Mouse (Mus musculus): ENCODE data around the gene Usp6nl. TPM values are rescaled to one million over a fixed set of nuclear protein-coding genes. Genes with fewer than 3 reads are reported as not detected.

Usp6nl gene
- polyA plus RNA-seq, 1 experiment from 2014 or later, result 9.1 TPM

GRCm38 (mm10) chr2:6309373-6309821 lies 13.1 kb upstream of the Usp6nl start:
- Histone ChIP-seq H3K4me1 (no peaks in the 10 kb centered on the region), H3K4me2 (no peak overlapping the region), H3K36me3 (no peaks in the 10 kb centered on the region), H3K27ac (no peak overlapping the region), H3K27me3 (replicated peaks) (no peaks in the 10 kb centered on the region), H3K9ac (no peak overlapping the region), H3K9me3 (no peaks in the 10 kb centered on the region), H3K4me3 (replicated peaks) (no peak overlapping the region)
- 51% methylated on average over 6 of the region's 6 CpGs for WGBS
- peak; percentile 47; the same call in 1 of the 2 replicates for ATAC-seq (ENCODE audit: insufficient read depth, low FRiP score, low read depth)

GRCm38 (mm10) chr2:6312764-6313163 lies 9.7 kb upstream of the Usp6nl start:
- Histone ChIP-seq H3K27ac (no peak overlapping the region), H3K9me3 (no peaks in the 10 kb centered on the region), H3K27me3 (replicated peaks) (no peaks in the 10 kb centered on the region), H3K4me1 (no peaks in the 10 kb centered on the region), H3K36me3 (no peaks in the 10 kb centered on the region), H3K4me2 (no peak overlapping the region), H3K9ac (no peak overlapping the region), H3K4me3 (replicated peaks) (no peak overlapping the region)
- no peak for ATAC-seq (ENCODE audit: insufficient read depth, low FRiP score, low read depth)
- WGBS, result 85% methylated on average over 10 of the region's 10 CpGs

- H3K4me1 ChIP-seq, result no peaks in the 10 kb centered on the region
- no peak overlapping the region for H3K4me2 ChIP-seq
- ATAC-seq (ENCODE audit: insufficient read depth, low FRiP score, low read depth), result no peak
- WGBS, result 87% methylated on average over 1 of the region's 1 CpGs
- H3K36me3 ChIP-seq, result no peaks in the 10 kb centered on the region
- no peaks in the 10 kb centered on the region for H3K9me3 ChIP-seq
- H3K9ac ChIP-seq, result no peak overlapping the region
- H3K27ac ChIP-seq, result no peak overlapping the region
- no peaks in the 10 kb centered on the region for H3K27me3 ChIP-seq (replicated peaks)
- no peak overlapping the region for H3K4me3 ChIP-seq (replicated peaks)
Observed at GRCm38 (mm10) chr2:6313733-6314132, 8.7 kb upstream of the Usp6nl start.

GRCm38 (mm10) chr2:6320153-6320552 lies 2.3 kb upstream of the Usp6nl start:
- Histone ChIP-seq H3K27ac (no peak overlapping the region), H3K4me3 (replicated peaks) (no peak overlapping the region), H3K9ac (no peak overlapping the region), H3K27me3 (replicated peaks) (no peaks in the 10 kb centered on the region), H3K36me3 (no peaks in the 10 kb centered on the region), H3K9me3 (no peaks in the 10 kb centered on the region), H3K4me1 (peaks cover 13% of the 10 kb centered on the region), H3K4me2 (no peak overlapping the region)
- no peak for ATAC-seq (ENCODE audit: insufficient read depth, low FRiP score, low read depth)
- 61% methylated on average over 3 of the region's 3 CpGs for WGBS

- Histone ChIP-seq H3K9me3 (no peaks in the 10 kb centered on the region), H3K4me1 (peaks cover 13% of the 10 kb centered on the region), H3K4me2 (peak overlapping the region; percentile 87), H3K9ac (peak overlapping the region; percentile 58; the same call in 1 of the 2 replicates), H3K27me3 (replicated peaks) (no peaks in the 10 kb centered on the region), H3K27ac (peak overlapping the region; percentile 99), H3K4me3 (replicated peaks) (peak overlapping the region; percentile 73), H3K36me3 (no peaks in the 10 kb centered on the region)
- peak; percentile 40 for ATAC-seq (ENCODE audit: insufficient read depth, low FRiP score, low read depth)
- WGBS, result 6% methylated on average over 9 of the region's 9 CpGs
Observed at GRCm38 (mm10) chr2:6321769-6322375, 595 bp upstream of the Usp6nl start.

GRCm38 (mm10) chr2:6322938-6323521 lies 563 bp downstream of the Usp6nl start:
- H3K4me3 ChIP-seq (replicated peaks), result peak overlapping the region; percentile 73
- peak; percentile 54 for ATAC-seq (ENCODE audit: insufficient read depth, low FRiP score, low read depth)
- H3K36me3 ChIP-seq, result no peaks in the 10 kb centered on the region
- H3K9me3 ChIP-seq, result no peaks in the 10 kb centered on the region
- H3K9ac ChIP-seq, result peak overlapping the region; percentile 69
- WGBS, result under 1% methylated on average over 59 of the region's 70 CpGs
- peak overlapping the region; percentile 87 for H3K4me2 ChIP-seq
- peaks cover 13% of the 10 kb centered on the region for H3K4me1 ChIP-seq
- H3K27ac ChIP-seq, result peak overlapping the region; percentile 99
- no peaks in the 10 kb centered on the region for H3K27me3 ChIP-seq (replicated peaks)

GRCm38 (mm10) chr2:6325646-6326045 lies 3.2 kb downstream of the Usp6nl start:
- WGBS, result 69% methylated on average over 3 of the region's 3 CpGs
- no peaks in the 10 kb centered on the region for H3K36me3 ChIP-seq
- ATAC-seq (ENCODE audit: insufficient read depth, low FRiP score, low read depth), result no peak

GRCm38 (mm10) chr2:6328927-6329326 lies 6.5 kb downstream of the Usp6nl start:
- no peak overlapping the region for H3K9ac ChIP-seq
- H3K4me3 ChIP-seq (replicated peaks), result no peak overlapping the region
- no peak overlapping the region for H3K27ac ChIP-seq
- no peaks in the 10 kb centered on the region for H3K9me3 ChIP-seq
- H3K36me3 ChIP-seq, result no peaks in the 10 kb centered on the region
- no peak overlapping the region for H3K4me2 ChIP-seq
- no peaks in the 10 kb centered on the region for H3K27me3 ChIP-seq (replicated peaks)
- 77% methylated on average over 7 of the region's 7 CpGs for WGBS
- no peak for ATAC-seq (ENCODE audit: insufficient read depth, low FRiP score, low read depth)
- peaks cover 25% of the 10 kb centered on the region for H3K4me1 ChIP-seq

More at GRCm38 (mm10) chr2:6325646-6326045, 3.2 kb downstream of the Usp6nl start:
- H3K9me3 ChIP-seq, result no peaks in the 10 kb centered on the region
- H3K9ac ChIP-seq, result no peak overlapping the region
- H3K4me1 ChIP-seq, result peaks cover 21% of the 10 kb centered on the region
- H3K4me3 ChIP-seq (replicated peaks), result no peak overlapping the region
- H3K27ac ChIP-seq, result no peak overlapping the region
- no peak overlapping the region for H3K4me2 ChIP-seq
- H3K27me3 ChIP-seq (replicated peaks), result no peaks in the 10 kb centered on the region

- no peak overlapping the region for H3K27ac ChIP-seq
- no peak overlapping the region for H3K4me3 ChIP-seq (replicated peaks)
- H3K27me3 ChIP-seq (replicated peaks), result no peaks in the 10 kb centered on the region
- H3K9me3 ChIP-seq, result no peaks in the 10 kb centered on the region
- WGBS, result 76% methylated on average over 8 of the region's 8 CpGs
- peaks cover 27% of the 10 kb centered on the region for H3K4me1 ChIP-seq
- no peak overlapping the region for H3K9ac ChIP-seq
- no peaks in the 10 kb centered on the region for H3K36me3 ChIP-seq
- no peak overlapping the region for H3K4me2 ChIP-seq
- ATAC-seq (ENCODE audit: insufficient read depth, low FRiP score, low read depth), result no peak
Observed at GRCm38 (mm10) chr2:6330756-6331155, 8.3 kb downstream of the Usp6nl start.

GRCm38 (mm10) chr2:6331324-6332137 lies 9.1 kb downstream of the Usp6nl start:
- H3K4me1 ChIP-seq, result peaks cover 27% of the 10 kb centered on the region
- no peak overlapping the region for H3K4me2 ChIP-seq
- no peak overlapping the region for H3K4me3 ChIP-seq (replicated peaks)
- peak overlapping the region; percentile 1; the same call in 1 of the 2 replicates for H3K27ac ChIP-seq
- WGBS, result 26% methylated on average over 7 of the region's 7 CpGs
- peak; percentile 80; the same call in 1 of the 2 replicates for ATAC-seq (ENCODE audit: insufficient read depth, low FRiP score, low read depth)
- no peaks in the 10 kb centered on the region for H3K27me3 ChIP-seq (replicated peaks)
- H3K9me3 ChIP-seq, result no peaks in the 10 kb centered on the region
- no peaks in the 10 kb centered on the region for H3K36me3 ChIP-seq
- no peak overlapping the region for H3K9ac ChIP-seq

- H3K4me2 ChIP-seq, result no peak overlapping the region
- ATAC-seq (ENCODE audit: insufficient read depth, low FRiP score, low read depth), result no peak; the same call in 1 of the 2 replicates
- no peak overlapping the region for H3K4me3 ChIP-seq (replicated peaks)
- WGBS, result 79% methylated on average over 1 of the region's 1 CpGs
- H3K9ac ChIP-seq, result no peak overlapping the region
- H3K27me3 ChIP-seq (replicated peaks), result no peaks in the 10 kb centered on the region
- H3K4me1 ChIP-seq, result peaks cover 36% of the 10 kb centered on the region
- no peaks in the 10 kb centered on the region for H3K36me3 ChIP-seq
- H3K9me3 ChIP-seq, result no peaks in the 10 kb centered on the region
- no peak overlapping the region for H3K27ac ChIP-seq
Observed at GRCm38 (mm10) chr2:6333570-6333969, 11.1 kb downstream of the Usp6nl start.

- Histone ChIP-seq H3K4me3 (replicated peaks) (no peak overlapping the region), H3K27ac (no peak overlapping the region), H3K9ac (no peak overlapping the region), H3K4me2 (no peak overlapping the region), H3K4me1 (peaks cover 36% of the 10 kb centered on the region), H3K36me3 (no peaks in the 10 kb centered on the region), H3K9me3 (no peaks in the 10 kb centered on the region), H3K27me3 (replicated peaks) (no peaks in the 10 kb centered on the region)
- ATAC-seq (ENCODE audit: insufficient read depth, low FRiP score, low read depth), result no peak
- 73% methylated on average over 6 of the region's 6 CpGs for WGBS
Observed at GRCm38 (mm10) chr2:6334011-6334410, 11.5 kb downstream of the Usp6nl start.

All from stomach, embryonic 15.5 days (tissue).